Mouse (Mus musculus) lung, embryonic 16.5 days (tissue): ENCODE data around the gene Hbs1l. TPM values are rescaled to one million over a fixed set of nuclear protein-coding genes. Genes with fewer than 3 reads are reported as not detected.

Experiments
- ATAC-seq: fragments of 200-750 bp; cut with Nextera tagmentation; 2 replicates; pipeline ENCODE4 v1.8.0; 2017; ENCODE audit warnings: low read depth, mild to moderate bottlenecking, moderate library complexity
- H3K27ac ChIP-seq: fragments of 300-500 bp; sonication (generic); 2 replicates; pipeline ENCODE4 v1.5.1; 2014; ENCODE audit warnings: mild to moderate bottlenecking, control low read depth, low read length
- H3K27me3 ChIP-seq: fragments of 300-500 bp; sonication (generic); 2 replicates; pipeline ENCODE4 v1.6.1; 2014; ENCODE audit warnings: low read depth, low read length, mixed read lengths; ENCODE audit not compliant: control insufficient read depth, insufficient read depth
- H3K36me3 ChIP-seq: fragments of 300-500 bp; sonication (generic); 2 replicates; pipeline ENCODE4 v1.6.1; 2014; ENCODE audit warnings: low read length; ENCODE audit not compliant: control insufficient read depth, insufficient read depth
- H3K4me1 ChIP-seq: fragments of 300-500 bp; sonication (generic); replicated peaks from 2 replicates; pipeline ENCODE4 v1.6.1; 2014; ENCODE audit warnings: low read length, mixed read lengths; ENCODE audit not compliant: control insufficient read depth, insufficient read depth
- H3K4me2 ChIP-seq: fragments of 300-500 bp; sonication (generic); 2 replicates; pipeline ENCODE4 v1.6.1; 2014; ENCODE audit warnings: low read depth, low read length, control low read depth
- H3K4me3 ChIP-seq: fragments of 300-500 bp; sonication (generic); 2 replicates; pipeline ENCODE4 v1.5.1; 2014; ENCODE audit warnings: mild to moderate bottlenecking, low read length, control low read depth
- H3K9ac ChIP-seq: fragments of 300-500 bp; sonication (generic); 2 replicates; pipeline ENCODE4 v1.6.1; 2014; ENCODE audit warnings: low read length, control low read depth
- H3K9me3 ChIP-seq: fragments of 300-500 bp; sonication (generic); 2 replicates; pipeline ENCODE4 v1.6.1; 2016; ENCODE audit warnings: low read length; ENCODE audit not compliant: control insufficient read depth
- WGBS: fragments of 180-500 bp; shearing (Covaris S2); extraction: QIAGEN DNeasy Blood & Tissue Kit; methylation state at CpG from one replicate; pipeline ENCODE4 v1.1.7; 2014; 5-methylcytosine and 5-hydroxymethylcytosine counted together
- polyA plus RNA-seq: library from polyadenylated mRNA; unstranded; fragments of >200 nt; fragmentation: Nextera tagmentation; extraction: Ambion mirVana; gene quantifications from 2 replicates; pipeline ENCODE4 v1.2.1, GENCODE M21; 2015

Gene Hbs1l
- polyA plus RNA-seq, 1 experiment from 2014 or later, result 83.5 TPM

GRCm38 (mm10) chr10:21401259-21401658, 105.5 kb downstream of the Hbs1l start:
- no peak for ATAC-seq
- 36% methylated on average over 4 of the region's 4 CpGs for WGBS
- no peaks in the 10 kb centered on the region for H3K4me1 ChIP-seq
- no peaks in the 10 kb centered on the region for H3K9me3 ChIP-seq
- H3K9ac ChIP-seq, result no peak overlapping the region
- H3K36me3 ChIP-seq, result no peaks in the 10 kb centered on the region
- no peaks in the 10 kb centered on the region for H3K27me3 ChIP-seq
- H3K4me3 ChIP-seq, result no peak overlapping the region
- H3K27ac ChIP-seq, result no peak overlapping the region
- H3K4me2 ChIP-seq, result no peak overlapping the region

- Histone ChIP-seq H3K4me2 (no peak overlapping the region), H3K9ac (no peak overlapping the region), H3K9me3 (no peaks in the 10 kb centered on the region), H3K4me1 (no peaks in the 10 kb centered on the region), H3K27ac (no peak overlapping the region), H3K27me3 (no peaks in the 10 kb centered on the region), H3K4me3 (no peak overlapping the region), H3K36me3 (no peaks in the 10 kb centered on the region)
- WGBS, result 65% methylated on average over 4 of the region's 4 CpGs
- ATAC-seq, result no peak
These were observed 109.0 kb downstream of the Hbs1l start for GRCm38 (mm10) chr10:21404822-21405221.

- no peaks in the 10 kb centered on the region for H3K4me1 ChIP-seq
- H3K4me3 ChIP-seq, result no peak overlapping the region
- no peak overlapping the region for H3K9ac ChIP-seq
- no peak overlapping the region for H3K27ac ChIP-seq
- no peak for ATAC-seq
- 73% methylated on average over 11 of the region's 11 CpGs for WGBS
- no peaks in the 10 kb centered on the region for H3K36me3 ChIP-seq
- no peaks in the 10 kb centered on the region for H3K9me3 ChIP-seq
- H3K4me2 ChIP-seq, result no peak overlapping the region
- no peaks in the 10 kb centered on the region for H3K27me3 ChIP-seq
These were observed 110.1 kb downstream of the Hbs1l start for GRCm38 (mm10) chr10:21405707-21406534.

DNA sequence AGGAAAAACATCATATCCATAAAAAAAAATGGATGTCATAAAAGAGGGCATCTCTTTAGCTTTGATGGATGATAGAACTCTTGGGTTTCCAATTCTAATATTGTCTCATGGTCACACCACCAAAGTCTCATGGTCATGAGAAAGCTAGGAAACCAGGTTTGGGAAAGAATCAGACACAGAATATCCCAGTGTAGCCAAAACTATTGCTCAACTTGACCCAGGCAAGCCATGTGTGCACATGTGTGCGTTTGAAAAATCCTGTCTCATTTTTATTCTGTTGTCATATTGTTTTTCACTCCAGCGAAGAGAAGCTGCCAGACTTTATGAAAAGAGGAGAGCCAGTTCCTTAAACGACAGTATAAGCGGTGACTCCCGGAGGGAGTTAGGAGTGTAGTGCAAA, 114.9 kb downstream of the Hbs1l start:
- Histone ChIP-seq H3K4me3 (no peak overlapping the region), H3K27me3 (no peaks in the 10 kb centered on the region), H3K9me3 (no peaks in the 10 kb centered on the region), H3K36me3 (no peaks in the 10 kb centered on the region), H3K9ac (no peak overlapping the region), H3K4me1 (0 out of 2 replicates have a peak, but pooled peaks cover 2% of the 10 kb centered on the region), H3K27ac (no peak overlapping the region), H3K4me2 (no peak overlapping the region)
- ATAC-seq, result no peak
- WGBS, result 63% methylated on average over 5 of the region's 5 CpGs

GRCm38 (mm10) chr10:21411621-21412205, 115.9 kb downstream of the Hbs1l start:
- WGBS, result 64% methylated on average over 6 of the region's 6 CpGs
- no peak overlapping the region for H3K9ac ChIP-seq
- H3K36me3 ChIP-seq, result no peaks in the 10 kb centered on the region
- ATAC-seq, result no peak
- H3K27ac ChIP-seq, result no peak overlapping the region
- no peaks in the 10 kb centered on the region for H3K9me3 ChIP-seq
- 0 out of 2 replicates have a peak, but pooled peaks cover 2% of the 10 kb centered on the region for H3K4me1 ChIP-seq
- no peak overlapping the region for H3K4me2 ChIP-seq
- no peak overlapping the region for H3K4me3 ChIP-seq
- no peaks in the 10 kb centered on the region for H3K27me3 ChIP-seq

GRCm38 (mm10) chr10:21415031-21415430, 119.3 kb downstream of the Hbs1l start:
- no peaks in the 10 kb centered on the region for H3K36me3 ChIP-seq
- 73% methylated on average over 4 of the region's 4 CpGs for WGBS
- H3K27me3 ChIP-seq, result no peaks in the 10 kb centered on the region
- no peak overlapping the region for H3K27ac ChIP-seq
- H3K9me3 ChIP-seq, result no peaks in the 10 kb centered on the region
- H3K9ac ChIP-seq, result no peak overlapping the region
- no peak overlapping the region for H3K4me3 ChIP-seq
- 0 out of 2 replicates have a peak, but pooled peaks cover 2% of the 10 kb centered on the region for H3K4me1 ChIP-seq
- H3K4me2 ChIP-seq, result no peak overlapping the region
- ATAC-seq, result no peak

GRCm38 (mm10) chr10:21416184-21416583, 120.4 kb downstream of the Hbs1l start:
- no peak overlapping the region for H3K27ac ChIP-seq
- 0 out of 2 replicates have a peak, but pooled peaks cover 2% of the 10 kb centered on the region for H3K4me1 ChIP-seq
- H3K4me2 ChIP-seq, result no peak overlapping the region
- WGBS, result 93% methylated on average over 5 of the region's 5 CpGs
- H3K4me3 ChIP-seq, result no peak overlapping the region
- H3K9me3 ChIP-seq, result no peaks in the 10 kb centered on the region
- H3K9ac ChIP-seq, result no peak overlapping the region
- no peaks in the 10 kb centered on the region for H3K36me3 ChIP-seq
- no peak for ATAC-seq
- no peaks in the 10 kb centered on the region for H3K27me3 ChIP-seq

Other genes starting within 250 kb of the Hbs1l start
- 7.5 and 8.5 TPM in 2 replicates for gene Myb, start 135.0 kb upstream of the Hbs1l start, polyA plus RNA-seq
- 0.09 and 0.62 TPM in 2 replicates for gene Aldh8a1, start 81.3 kb downstream of the Hbs1l start, polyA plus RNA-seq